Mouse (Mus musculus) thymus, adult 2 months (tissue): Measurements from ENCODE around the gene Gkn1.

Experiments
- CTCF ChIP-seq: fragments of 200-500 bp; IDR thresholded peaks from 2 replicates; pipeline ENCODE4 v1.5.1; 2012; ENCODE audit warnings: mild to moderate bottlenecking, control low read depth, low read length, moderate library complexity, borderline replicate concordance; ENCODE audit not compliant: control insufficient read depth, poor library complexity, insufficient read depth; ENCODE audit errors: extremely low read depth
- POLR2A ChIP-seq: fragments of 200-500 bp; IDR thresholded peaks from 2 replicates; pipeline ENCODE4 v1.6.1; 2012; ENCODE audit warnings: mild to moderate bottlenecking, low read length, control low read depth, moderate library complexity; ENCODE audit not compliant: control insufficient read depth, poor library complexity, insufficient read depth; ENCODE audit errors: extremely low read depth

GRCm38 (mm10) chr6:87354441-87354840 lies 3.7 kb upstream of the Gkn1 start:
- TF ChIP-seq CTCF (no peak), POLR2A (no peak)
